Mouse (Mus musculus) left cerebral cortex, adult 18-20 months (tissue): ENCODE measurements around the gene Mt4. TPM values are rescaled to one million over a fixed set of nuclear protein-coding genes. Genes with fewer than 3 reads are reported as not detected.

Experiments
- DNase-seq, 2 experiments: peaks; one replicate each; pipeline ENCODE4 v3.0.0; 2021 to 2022; ENCODE audit warnings: low spot score in 2 of 2, mixed read lengths in 1 of 2
- long read RNA-seq, 2 experiments: library from polyadenylated mRNA; stranded (forward); transcript quantifications; one replicate each; pipeline ENCODE4 v2.0.0; 2021
- total RNA-seq, 2 experiments: library from RNA; stranded (reverse); gene quantifications; 2 replicates each; pipeline ENCODE4 v1.2.3; 2021

The Mt4 gene
- total RNA-seq: not detected
- long read RNA-seq, experiment 1: 0 reads
- long read RNA-seq, experiment 2: 0 reads

- DNase-seq: no peak
Measured at GRCm38 (mm10) chr8:94136933-94137332, at the start of gene Mt4. Mt4 (plus strand) TSS chr8:94137197.

GRCm38 (mm10) chr8:94087964-94088363 lies 49.0 kb upstream of the Mt4 start:
- no peak for DNase-seq

GRCm38 (mm10) chr8:94089715-94090114 lies 47.3 kb upstream of the Mt4 start:
- no peak for DNase-seq

- DNase-seq: no peak
Measured at GRCm38 (mm10) chr8:94092848-94093247, 44.1 kb upstream of the Mt4 start.

GRCm38 (mm10) chr8:94094281-94094680 lies 42.7 kb upstream of the Mt4 start:
- no peak for DNase-seq

GRCm38 (mm10) chr8:94098081-94098974 lies 38.7 kb upstream of the Mt4 start, which contains the start of gene Bbs2:
Bbs2 (minus strand) TSS chr8:94098928.
- peak; percentile 100 for DNase-seq

- no peak for DNase-seq
Measured at GRCm38 (mm10) chr8:94098996-94099395, 38.0 kb upstream of the Mt4 start.

GRCm38 (mm10) chr8:94104146-94104545 lies 32.9 kb upstream of the Mt4 start:
- DNase-seq: peak; percentile 42 to 44

- no peak for DNase-seq
Measured at GRCm38 (mm10) chr8:94107871-94108270, 29.1 kb upstream of the Mt4 start.

- no peak for DNase-seq
Measured at GRCm38 (mm10) chr8:94109396-94109795, 27.6 kb upstream of the Mt4 start.

GRCm38 (mm10) chr8:94109835-94110234 lies 27.2 kb upstream of the Mt4 start:
- DNase-seq: no peak

- peak in 1 of 2 experiments; percentile 23 for DNase-seq
Measured at GRCm38 (mm10) chr8:94110526-94111177, 26.3 kb upstream of the Mt4 start.

GRCm38 (mm10) chr8:94113435-94113834 lies 23.6 kb upstream of the Mt4 start:
- DNase-seq: no peak

- no peak for DNase-seq
Measured at GRCm38 (mm10) chr8:94113972-94114371, 23.0 kb upstream of the Mt4 start.

- peak; percentile 39 to 53 for DNase-seq
Measured at GRCm38 (mm10) chr8:94118776-94119430, 18.1 kb upstream of the Mt4 start.

- DNase-seq: no peak
Measured at GRCm38 (mm10) chr8:94121625-94122024, 15.4 kb upstream of the Mt4 start.

GRCm38 (mm10) chr8:94122711-94123468 lies 14.1 kb upstream of the Mt4 start:
- no peak for DNase-seq

GRCm38 (mm10) chr8:94127711-94128110 lies 9.3 kb upstream of the Mt4 start:
- DNase-seq: no peak

- no peak for DNase-seq
Measured at GRCm38 (mm10) chr8:94129133-94129789, 7.7 kb upstream of the Mt4 start.

- DNase-seq: no peak
Measured at GRCm38 (mm10) chr8:94130126-94130525, 6.9 kb upstream of the Mt4 start.
